Comparison of ENCODE assay signal across 32 mouse cellular contexts in genomic region chr3:82332067-82332466, GRCm38 (mm10). TPM values are rescaled to one million over a fixed set of nuclear protein-coding genes. Genes with fewer than 3 reads are reported as not detected.
"Had no signal": no experiment of that assay in that cellular context is flagged by ENCODE, and none has a peak within 500 bp of the region (broad histone marks: within the 10 kb centered on the region; RNA-seq: fewer than 3 reads in every experiment).

No protein-coding gene starts in this region.

- H3K36me3 ChIP-seq: limb, embryonic 10.5 days; limb, embryonic 12.5 days; limb, embryonic 13.5 days; limb, embryonic 15.5 days; liver, embryonic 12.5 days; liver, embryonic 13.5 days; liver, embryonic 15.5 days; lung, embryonic 15.5 days; midbrain, embryonic 13.5 days; midbrain, embryonic 15.5 days; neural tube, embryonic 12.5 days; neural tube, embryonic 13.5 days had no signal

- H3K4me1 ChIP-seq: limb, embryonic 13.5 days; liver, embryonic 12.5 days; liver, embryonic 13.5 days; liver, embryonic 15.5 days; neural tube, embryonic 12.5 days had no signal

- H3K4me3 ChIP-seq: limb, embryonic 10.5 days; limb, embryonic 12.5 days; limb, embryonic 13.5 days; limb, embryonic 15.5 days; liver, embryonic 12.5 days; liver, embryonic 13.5 days; liver, embryonic 15.5 days; lung, embryonic 15.5 days; megakaryocyte, embryonic 14.5 days; midbrain, embryonic 13.5 days; midbrain, embryonic 15.5 days; myocyte; neural tube, embryonic 12.5 days; neural tube, embryonic 13.5 days had no signal

- DNase-seq: left cerebral cortex, postnatal 4 days; liver; liver, embryonic 13.5 days; liver, postnatal 0 days; lung, adult 18-20 months; lung, adult 2 months; lung, embryonic 14.5 days; lung, postnatal 10 days; lung, postnatal 14 days; lung, postnatal 36 days; lung, postnatal 4 days had no signal

- H3K9ac ChIP-seq: limb, embryonic 12.5 days; limb, embryonic 13.5 days; limb, embryonic 15.5 days; liver, embryonic 12.5 days; liver, embryonic 13.5 days; liver, embryonic 14.5 days; liver, embryonic 15.5 days; liver, postnatal 0 days; lung, embryonic 14.5 days; lung, embryonic 15.5 days; midbrain, embryonic 13.5 days; midbrain, embryonic 15.5 days; neural tube, embryonic 12.5 days; neural tube, embryonic 13.5 days had no signal

- ATAC-seq: liver, embryonic 12.5 days; liver, postnatal 0 days; lung, postnatal 0 days; midbrain, embryonic 13.5 days; midbrain, embryonic 16.5 days had no signal

- H3K27ac ChIP-seq: limb, embryonic 10.5 days; limb, embryonic 12.5 days; limb, embryonic 13.5 days; limb, embryonic 15.5 days; liver, embryonic 12.5 days; liver, embryonic 13.5 days; liver, embryonic 14.5 days; liver, embryonic 15.5 days; lung, embryonic 15.5 days; macrophage; midbrain, embryonic 13.5 days; midbrain, embryonic 15.5 days; neural tube, embryonic 12.5 days; neural tube, embryonic 13.5 days had no signal

- H3K4me2 ChIP-seq: limb, embryonic 12.5 days; limb, embryonic 13.5 days; limb, embryonic 15.5 days; liver, embryonic 11.5 days; liver, embryonic 12.5 days; liver, embryonic 13.5 days; liver, embryonic 15.5 days; lung, embryonic 14.5 days; lung, embryonic 15.5 days; midbrain, embryonic 11.5 days; midbrain, embryonic 13.5 days; midbrain, embryonic 15.5 days; neural tube, embryonic 12.5 days; neural tube, embryonic 13.5 days had no signal

- H3K27me3 ChIP-seq: limb, embryonic 12.5 days; limb, embryonic 13.5 days; limb, embryonic 15.5 days; liver, embryonic 12.5 days; liver, embryonic 13.5 days; liver, embryonic 15.5 days; lung, embryonic 15.5 days; megakaryocyte, embryonic 14.5 days; midbrain, embryonic 13.5 days; midbrain, embryonic 15.5 days; neural tube, embryonic 12.5 days; neural tube, embryonic 13.5 days had no signal

- H3K9me3 ChIP-seq: limb, embryonic 10.5 days; limb, embryonic 12.5 days; limb, embryonic 15.5 days; liver, embryonic 12.5 days; liver, embryonic 13.5 days; liver, embryonic 15.5 days; lung, embryonic 15.5 days; megakaryocyte, embryonic 14.5 days; midbrain, embryonic 13.5 days; midbrain, embryonic 15.5 days; neural tube, embryonic 12.5 days had no signal

RNA-seq across cellular contexts. Expression of gene Map9, which starts 25.8 kb away (rescaled TPM):
- total RNA-seq: megakaryocyte, adult 5-6 weeks; monocyte, adult 5-6 weeks had no signal
